Mouse (Mus musculus) brain, adult 2 months (tissue): ENCODE results near the gene 4930404H24Rik.

Experiments used
- DNase-seq: peaks from one replicate; pipeline ENCODE4 v3.0.0; 2011; ENCODE audit warnings: low read depth, low spot score

The 4930404H24Rik gene

DNA sequence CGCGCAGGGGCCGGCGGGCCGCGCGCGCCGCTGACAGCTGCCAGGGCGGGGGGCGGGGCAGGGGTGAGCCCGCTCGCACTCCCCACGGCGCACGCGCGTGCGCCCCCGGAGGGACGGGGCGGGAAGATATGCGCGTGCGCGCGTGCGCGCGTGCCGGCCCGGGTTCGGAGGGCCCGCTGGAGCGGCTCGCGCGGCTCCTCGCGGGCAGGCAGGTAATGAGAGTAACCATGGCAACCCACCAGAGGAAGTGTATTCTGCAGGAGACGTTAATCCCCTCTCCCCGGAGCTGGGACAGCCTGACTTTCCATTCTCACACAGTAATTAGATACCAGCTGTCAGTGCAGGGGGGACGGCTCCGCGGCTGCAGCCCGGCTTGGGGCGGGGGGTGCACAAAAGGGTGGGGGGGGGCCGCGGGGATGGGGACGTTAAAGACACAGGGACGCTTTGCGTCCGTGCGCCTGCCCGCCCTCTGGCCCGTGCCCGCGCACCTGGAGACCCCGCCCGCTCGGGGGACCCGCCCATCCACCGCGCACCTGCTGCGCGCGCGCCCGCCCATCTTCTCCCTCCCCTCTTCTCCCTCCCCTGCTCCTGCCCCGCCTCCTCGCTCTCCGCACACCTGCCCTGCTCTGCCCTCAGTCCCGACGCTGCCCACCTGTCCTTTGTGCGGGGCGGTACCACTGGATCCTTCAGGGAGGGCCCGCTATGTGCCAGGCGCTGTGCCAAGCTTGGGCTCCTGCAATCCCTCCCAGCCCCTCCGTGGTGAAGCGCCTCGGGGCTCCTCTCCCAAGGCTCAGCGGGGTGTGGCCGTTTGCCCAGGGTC is at the start of gene 4930404H24Rik:
TSS of gene 4930404H24Rik (plus strand) at position 218 of the 820 bp plus-strand sequence.
- DNase-seq: peak; percentile 92

DNA sequence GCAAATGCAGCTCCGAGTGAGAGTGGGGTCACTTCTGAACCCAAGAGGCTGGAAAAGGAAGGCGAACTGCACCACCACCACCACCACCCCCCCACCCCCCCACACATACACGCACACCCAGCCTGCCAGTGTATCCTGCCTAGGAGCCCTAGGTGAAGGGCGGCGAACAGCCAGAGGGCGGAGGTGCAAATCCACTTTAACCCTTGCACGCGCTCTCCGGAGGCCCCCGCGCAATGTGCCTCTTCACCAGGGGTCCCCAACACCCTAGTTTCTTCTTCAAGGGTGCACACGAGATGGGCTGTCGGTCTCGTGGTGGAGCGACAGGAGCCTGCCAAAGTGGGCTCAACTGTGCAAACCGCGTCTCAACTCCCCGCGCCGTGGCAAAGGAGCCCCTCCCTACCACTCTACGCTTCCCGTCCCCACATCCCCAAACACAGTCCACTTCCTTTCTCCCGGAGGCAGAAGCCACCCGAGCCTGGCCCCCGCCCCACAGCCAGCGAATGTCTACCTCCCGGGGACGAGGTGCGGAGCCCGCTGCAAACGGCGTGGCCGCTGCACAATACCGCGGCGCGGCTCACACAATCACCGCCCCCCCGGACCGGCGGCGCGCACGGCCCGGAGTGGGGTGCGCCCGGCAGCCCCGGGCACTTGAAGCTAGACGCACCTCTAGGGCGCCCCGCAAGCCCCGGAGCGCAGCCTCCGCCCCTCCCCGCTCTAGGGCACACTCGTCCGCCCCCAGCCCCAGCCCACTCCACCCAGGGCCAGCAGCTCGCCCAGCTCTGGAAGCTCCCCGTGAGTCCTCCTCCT is 49.0 kb upstream of the 4930404H24Rik start:
- DNase-seq: no peak

DNA sequence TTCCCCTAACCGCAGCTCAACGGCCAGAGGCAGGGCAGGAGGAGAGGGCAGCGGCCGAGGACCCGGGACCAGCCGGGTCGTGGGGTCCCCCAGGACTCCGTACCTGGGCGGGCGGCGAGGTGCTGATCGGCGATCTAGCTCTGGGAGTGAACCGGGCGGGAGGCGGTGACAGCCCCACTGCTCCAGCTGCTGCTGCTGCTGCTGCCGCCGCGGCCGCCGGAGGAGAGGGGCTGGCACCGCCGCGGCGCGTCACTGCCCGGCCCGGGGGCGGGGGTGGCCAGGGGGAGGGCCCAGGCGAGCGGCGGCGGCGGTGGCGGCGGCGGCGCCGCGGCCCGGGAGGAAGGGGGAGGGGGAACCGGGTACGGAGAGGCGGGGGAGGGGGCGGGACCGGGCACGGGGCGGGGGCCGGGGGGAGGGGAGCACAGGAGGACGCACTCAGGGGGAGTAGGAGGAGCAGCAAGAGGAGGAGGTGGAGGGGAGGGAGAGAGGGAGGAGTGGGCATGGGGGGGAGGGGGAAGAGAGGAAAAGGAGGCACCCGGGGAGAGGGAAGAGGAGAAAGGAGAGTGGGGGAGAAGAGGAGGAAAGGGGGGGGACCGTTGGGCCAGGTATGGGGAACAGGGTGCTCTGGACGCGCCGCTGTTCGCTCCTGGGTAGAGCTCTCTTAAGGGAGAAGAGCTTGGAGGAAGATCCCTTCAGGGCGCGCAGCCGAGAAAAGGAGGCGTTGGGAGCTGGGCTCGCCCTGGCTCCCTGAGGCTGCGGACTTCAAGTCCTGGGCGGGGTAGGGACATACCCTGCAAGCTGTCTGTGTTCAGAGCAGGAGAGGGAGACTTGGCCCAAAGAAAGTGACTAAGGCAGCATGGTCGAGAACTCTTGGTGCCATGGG is 48.1 kb upstream of the 4930404H24Rik start:
- peak; percentile 73 for DNase-seq

DNA sequence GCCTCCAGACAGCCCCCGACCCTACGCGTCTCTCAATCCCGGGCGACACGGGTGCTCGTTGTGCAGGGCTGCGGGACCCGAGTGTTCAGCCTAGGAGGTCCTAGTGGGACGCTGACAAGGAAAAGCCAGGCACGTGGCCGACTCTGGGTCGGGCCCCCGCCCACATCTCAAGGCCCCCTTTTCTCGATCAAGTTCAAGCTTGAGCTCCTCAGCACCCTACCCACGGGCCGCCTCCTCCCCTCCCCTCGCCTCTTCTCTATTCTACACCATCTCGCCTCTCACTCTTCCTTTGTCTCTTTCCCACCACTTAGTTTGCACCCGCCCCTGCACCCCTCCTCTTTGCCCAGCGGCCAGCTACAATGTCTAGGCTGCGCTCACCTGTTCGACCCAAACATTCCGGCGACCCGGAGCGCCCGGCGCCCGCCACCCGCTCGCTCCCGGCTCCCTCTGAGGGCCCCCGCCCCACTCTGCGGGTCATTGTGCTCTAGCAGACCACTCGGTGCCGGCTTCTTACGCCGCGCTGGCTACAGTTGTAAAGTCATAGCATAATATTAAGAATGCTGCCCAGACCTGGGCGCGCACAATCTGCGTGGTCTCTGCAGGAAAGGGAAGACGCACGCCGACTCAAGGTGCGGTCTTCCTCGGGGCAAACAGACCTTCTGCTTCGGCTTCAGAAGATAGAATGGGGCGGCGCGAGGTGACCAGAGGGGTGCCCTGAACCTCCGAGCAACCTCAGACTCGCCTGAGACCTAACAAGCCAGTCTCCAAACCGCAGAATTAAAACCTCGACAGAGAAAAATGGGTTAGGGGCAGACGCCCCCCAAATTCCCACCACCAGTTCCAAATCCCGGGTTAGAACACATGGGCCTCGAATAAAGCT is 47.2 kb upstream of the 4930404H24Rik start:
- no peak for DNase-seq

DNA sequence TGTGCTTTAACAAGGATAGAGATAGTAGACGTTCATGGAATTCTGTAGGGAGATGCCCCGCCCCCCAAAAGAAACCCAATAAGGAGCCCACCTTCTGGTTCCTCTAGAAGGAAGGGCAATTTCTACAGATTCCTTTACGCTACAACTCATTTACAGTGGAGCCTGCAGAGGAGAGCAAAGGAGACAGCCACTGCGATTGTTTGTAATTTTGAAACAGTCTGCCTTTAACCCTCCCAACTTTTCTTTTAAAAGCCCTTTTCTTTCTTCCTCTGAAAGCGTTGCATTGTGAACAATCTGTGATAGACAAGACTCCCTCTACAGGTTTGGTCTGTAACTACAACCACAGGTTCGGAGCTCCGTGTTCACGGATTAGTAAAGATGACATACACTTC is 46.6 kb upstream of the 4930404H24Rik start:
- DNase-seq: peak; percentile 89

DNA sequence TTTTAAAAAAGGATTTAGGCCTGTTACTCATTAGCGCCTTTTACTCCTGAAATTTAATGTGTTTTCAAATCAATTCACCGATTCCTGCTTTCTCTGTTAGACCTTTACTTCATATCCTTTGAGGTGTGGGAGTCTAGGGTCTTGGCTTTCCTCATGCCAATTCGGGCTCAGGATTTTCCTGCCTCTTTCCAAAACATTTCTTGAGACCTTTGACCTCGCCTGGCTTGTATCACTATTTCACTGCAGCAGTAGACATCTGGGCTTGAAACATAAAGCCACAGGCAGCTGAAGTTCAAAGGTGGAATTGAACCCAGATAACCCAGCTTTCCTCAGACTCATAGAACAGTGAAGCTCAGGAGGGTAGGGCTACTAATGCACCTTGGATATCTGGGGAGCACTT is 46.1 kb upstream of the 4930404H24Rik start:
- DNase-seq: no peak

DNA sequence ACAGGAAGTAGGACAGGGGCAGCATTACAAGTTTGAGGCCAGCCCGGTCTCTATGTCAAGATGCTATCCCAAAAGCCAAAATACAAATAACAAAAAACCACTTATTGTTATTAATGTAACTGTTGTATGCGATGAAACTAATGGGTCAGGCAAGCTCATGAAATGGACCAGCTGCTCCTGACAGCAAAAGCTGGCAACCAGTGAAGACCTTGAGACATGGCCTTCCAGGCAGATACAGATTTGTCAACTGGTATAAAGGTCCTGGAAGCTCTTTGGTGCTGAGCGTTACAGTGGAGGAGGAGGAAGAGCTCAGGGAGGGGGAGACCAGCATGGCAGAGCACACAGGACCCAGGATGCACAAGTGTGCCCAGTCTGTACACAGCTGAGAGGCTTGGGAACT is 44.9 kb upstream of the 4930404H24Rik start:
- no peak for DNase-seq

DNA sequence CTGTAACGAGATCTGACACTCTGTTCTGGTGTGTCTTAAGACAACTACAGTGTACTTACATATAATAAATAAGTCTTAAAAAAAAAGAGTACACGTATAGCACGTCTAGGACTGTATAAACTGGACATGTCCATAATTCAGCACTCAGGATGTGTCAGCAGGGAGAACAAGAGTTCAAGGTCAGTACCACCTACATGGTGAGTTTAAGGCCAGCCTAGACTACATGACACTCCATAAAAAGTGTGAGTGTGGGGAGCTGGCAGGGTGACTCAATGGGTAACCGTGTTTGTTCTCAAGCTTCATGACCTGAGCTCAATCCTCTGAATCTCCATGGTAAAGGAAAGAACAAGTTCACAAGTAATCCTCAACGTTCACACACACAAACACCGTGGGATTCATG is 44.1 kb upstream of the 4930404H24Rik start:
- no peak for DNase-seq

DNA sequence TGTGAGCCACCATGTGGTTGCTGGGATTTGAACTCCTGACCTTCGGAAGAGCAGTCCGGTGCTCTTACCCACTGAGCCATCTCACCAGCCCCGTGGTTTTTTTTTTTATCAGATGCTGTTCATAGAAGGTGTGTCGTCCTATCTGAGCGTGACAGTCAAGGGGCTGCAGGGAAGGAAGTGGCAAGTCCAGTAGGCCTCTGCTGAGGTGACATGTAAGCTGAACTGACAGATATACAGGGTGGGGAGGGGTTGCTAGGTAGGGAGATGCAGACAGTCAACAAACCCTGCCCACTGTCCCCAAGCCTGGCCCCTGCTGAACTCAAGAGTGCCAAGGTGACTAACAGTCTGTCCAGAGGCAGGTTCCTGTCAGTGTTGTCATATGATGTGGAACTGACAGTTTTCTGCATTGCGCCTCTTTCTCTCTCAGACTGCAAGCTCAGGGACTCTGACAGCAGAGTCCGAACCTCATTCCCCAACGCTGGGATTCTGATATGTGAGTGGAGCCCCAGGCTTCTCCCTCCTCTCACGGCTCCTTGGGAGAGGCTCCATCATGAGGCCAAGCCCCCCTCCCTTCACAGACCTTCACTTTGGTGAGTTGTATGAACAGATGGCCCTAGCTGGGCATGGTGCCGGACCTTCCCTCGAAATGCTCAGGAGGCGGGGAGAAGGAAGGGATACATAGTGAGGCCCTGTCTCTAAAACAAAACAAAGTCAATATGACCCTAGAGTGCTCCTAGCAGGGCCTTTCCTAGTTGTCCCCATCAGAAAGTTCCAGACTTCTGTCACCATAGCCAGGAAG is 38.4 kb upstream of the 4930404H24Rik start:
- DNase-seq: peak; percentile 92

DNA sequence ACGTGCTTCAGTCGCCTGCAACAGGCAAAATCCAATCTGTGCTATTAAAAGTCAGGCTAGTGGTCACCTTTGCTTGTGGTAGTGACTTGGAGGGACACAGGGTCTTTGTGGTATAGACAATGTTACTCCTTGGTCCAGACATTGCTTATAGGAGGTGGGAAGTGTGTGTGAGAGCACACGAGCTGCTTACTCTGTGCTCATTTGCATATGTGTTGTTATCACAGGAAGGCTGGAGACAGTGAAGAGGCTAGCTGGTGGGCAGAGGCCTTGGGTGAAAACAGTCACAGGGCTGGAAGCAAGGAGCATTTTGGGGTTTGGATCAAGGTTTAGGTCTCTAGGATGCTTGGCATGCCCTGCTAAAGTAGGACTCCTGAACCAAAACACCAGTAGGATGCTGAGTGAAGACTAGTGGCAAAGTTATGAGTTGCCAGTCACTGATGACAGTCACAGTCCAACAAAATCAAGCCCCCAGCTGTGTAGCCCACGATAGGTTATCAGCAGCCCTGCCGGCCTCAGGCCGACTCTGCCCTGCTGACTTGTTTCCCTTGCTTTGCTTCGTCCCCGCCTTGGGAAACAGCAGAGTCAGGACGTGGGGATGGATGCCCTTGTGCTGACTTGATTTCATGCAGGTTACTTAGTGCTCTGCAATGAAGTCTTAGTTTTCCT is 37.6 kb upstream of the 4930404H24Rik start:
- DNase-seq: no peak

DNA sequence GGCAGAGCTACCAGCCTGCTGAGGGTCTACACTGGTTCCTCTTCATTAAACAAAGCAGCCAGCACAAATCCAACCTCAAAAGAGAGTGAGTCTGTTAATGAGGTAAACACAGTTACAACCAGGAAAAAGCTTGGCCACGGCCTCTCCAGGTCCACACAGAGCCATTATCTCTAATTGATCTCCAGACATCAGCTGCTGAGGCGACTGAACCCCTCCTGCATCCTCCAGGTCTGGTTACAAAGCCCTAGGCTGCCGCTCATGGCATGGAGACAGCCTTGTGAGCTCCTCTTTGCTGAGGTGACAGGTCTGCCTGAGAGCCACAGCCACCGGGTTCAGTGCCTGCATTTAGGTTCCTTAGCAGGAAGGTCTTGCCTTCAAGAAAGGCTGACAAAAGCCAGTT is 35.1 kb upstream of the 4930404H24Rik start:
- no peak for DNase-seq

DNA sequence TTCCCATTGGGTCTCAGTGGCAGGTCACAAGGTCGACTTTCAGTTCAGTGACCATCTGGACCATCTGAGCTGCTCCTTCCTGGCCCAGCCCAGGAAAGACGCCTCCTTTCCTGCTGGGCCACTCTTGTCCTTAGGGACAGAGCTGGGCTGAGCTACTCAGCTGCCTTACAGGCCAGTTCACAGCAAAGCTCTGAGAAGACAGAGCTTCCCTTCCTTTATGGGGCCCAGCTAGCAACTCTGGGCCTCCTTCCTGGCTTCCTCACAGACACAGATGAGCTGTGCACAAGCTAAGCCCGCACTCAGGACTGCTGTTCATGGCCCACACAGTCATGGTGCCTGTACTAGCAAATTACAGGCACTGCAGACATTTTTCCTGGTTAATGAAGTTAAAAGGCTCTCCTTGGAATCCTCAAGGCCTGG is 34.6 kb upstream of the 4930404H24Rik start:
- DNase-seq: no peak

DNA sequence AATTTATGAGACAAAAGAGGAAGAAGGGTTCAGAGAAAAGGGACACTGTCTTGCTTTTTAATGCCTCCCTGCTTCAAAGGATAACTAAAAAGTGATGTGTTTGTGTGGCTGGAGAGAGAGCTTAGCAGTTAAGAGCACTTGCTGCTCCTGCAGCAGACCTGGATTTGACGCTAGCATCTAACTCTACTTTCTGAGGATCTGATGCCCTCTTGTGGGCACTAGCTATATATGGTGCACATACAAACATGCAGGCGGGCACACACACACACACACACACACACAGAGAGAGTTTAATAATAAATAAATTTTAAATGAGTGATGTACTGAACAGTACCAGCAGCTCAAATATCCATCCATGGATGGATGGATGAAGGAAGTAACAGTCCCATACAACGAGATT is 29.3 kb upstream of the 4930404H24Rik start:
- no peak for DNase-seq

DNA sequence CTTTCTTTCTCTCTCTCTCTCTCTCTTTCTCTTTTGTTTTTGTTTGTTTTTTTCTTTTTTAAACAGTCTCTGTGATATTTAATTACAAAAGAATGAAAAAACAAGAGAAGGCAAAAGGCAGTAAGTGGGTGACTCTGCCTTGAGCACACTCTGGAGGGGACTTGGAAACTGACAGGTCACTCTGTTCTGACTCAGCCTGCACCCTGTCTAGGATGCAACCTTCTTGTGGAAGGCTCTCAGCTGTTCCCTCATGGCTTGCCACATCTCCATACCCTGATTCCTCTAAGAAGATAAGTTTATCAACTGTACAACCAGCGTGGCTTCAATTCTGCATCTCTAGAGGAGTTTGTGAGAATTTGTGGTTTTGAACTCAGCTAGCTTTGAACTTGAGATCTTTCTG is 25.2 kb upstream of the 4930404H24Rik start:
- no peak for DNase-seq

DNA sequence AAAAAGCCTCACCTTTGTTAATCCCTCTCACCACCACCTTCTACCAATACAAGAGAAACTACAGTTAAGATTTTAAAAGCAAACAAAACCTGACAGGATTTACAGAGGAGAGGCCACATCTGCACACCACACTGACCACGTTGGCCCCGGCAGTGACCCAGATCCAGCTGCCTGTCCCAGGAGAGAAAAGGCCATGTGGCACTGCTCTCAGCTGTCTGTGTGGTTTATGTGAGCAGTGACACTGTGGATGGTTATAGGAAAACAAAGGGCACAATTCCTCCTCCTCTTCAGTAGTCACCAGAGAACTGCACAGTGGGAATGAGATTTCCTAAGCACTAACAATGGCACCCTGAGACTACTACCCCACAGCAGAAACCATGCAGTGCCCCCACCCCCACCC is 23.3 kb upstream of the 4930404H24Rik start:
- DNase-seq: no peak

DNA sequence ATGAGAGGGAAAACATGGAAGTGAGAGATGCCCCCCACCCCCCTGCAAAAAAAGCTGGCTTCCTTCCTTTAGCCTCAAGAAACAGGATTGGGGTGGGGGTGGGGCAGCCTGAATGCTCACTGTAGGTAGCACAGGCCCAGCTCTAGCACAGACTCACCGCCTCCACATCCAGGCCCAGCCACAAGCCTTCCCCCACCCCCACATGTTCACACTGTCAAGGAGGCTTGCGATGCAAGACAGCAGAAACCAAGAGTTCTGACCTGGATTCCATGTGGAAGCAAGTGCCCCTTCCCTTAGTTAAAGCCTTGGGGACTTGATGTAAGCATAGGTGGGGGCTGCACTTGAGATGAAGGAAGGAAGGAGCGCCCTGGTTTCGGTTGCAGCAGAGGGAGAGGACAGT is 22.8 kb upstream of the 4930404H24Rik start:
- peak; percentile 81 for DNase-seq

DNA sequence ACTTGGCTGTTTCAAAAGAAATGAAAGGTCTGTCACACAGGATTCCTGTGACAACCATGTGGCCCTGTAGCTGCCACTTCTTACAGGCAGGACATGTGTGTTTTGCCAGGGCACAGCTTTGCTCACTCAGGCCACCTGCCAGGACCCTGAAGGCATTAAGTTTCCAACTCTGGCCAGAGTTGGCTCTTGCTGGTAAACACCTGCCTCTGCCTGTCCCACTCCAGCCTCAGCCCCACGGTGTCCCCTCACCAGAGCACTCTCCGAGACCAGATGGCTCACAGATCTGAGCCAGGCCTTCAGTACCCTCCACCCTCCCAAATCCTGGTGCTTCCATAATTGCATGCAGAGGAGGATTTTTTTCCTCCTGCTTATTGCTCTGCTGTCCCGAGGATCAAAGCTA is 21.6 kb upstream of the 4930404H24Rik start:
- DNase-seq: peak; percentile 56

DNA sequence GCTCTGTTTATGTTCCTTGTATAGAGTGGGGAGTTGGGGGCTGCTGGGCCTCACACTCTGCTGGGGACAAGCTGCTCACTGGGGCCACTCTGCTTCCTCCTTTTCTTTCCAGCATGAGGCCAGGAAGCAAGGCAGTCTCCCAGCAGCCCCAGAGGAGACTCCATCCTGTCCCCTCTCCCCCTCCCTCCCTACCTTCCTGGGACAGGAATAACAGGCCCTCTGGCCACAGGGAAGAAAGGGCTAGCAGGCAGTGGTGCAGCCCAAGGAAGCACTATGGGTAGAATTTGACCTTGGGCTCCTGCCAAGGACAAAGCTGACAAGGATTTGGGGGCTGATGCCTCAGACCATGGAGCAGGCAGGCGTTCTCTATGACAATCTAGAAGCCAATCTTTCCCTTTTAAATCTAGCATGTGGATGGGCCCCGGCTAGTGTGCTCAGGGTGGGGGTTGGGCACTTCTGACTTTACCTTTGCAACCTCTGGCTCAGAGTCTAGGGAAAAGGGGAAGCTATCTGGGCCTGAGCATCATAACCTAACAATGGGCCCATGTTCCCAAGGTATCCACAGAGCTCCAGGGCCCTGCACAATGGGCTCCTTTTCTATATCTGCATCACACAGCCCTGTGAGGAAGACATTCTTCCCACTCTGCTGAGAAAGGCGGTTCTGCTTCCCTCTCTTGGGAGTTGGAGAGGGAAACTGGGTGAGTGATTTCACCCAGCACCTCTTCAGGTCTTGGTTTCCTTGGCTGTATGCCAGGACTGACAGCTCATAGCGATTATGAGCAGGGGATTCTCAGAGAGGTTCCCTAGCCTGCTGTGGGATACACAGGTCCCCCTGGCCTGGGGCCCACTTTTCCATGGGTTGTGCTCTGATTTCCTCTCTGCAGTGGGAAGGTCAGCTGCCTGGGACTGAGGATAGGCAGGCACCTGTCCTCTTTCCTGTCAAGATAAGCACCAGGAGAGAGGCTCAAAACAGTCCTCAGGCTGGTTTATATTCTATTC is 17.2 kb upstream of the 4930404H24Rik start:
- peak; percentile 74 for DNase-seq
